Mouse (Mus musculus) cerebellum, adult 8-10 months (tissue): ENCODE results near the gene Gnai2.
"Not testable (repeated sequence)": the region's sequence is repeated elsewhere in the genome, so short reads cannot be mapped to it uniquely, and the experiment has no call there.

Experiments
- DNase-seq: peaks from one replicate; pipeline ENCODE4 v3.0.0; 2022

Gnai2 gene

GRCm38 (mm10) chr9:107565556-107565955 is 69.6 kb downstream of the Gnai2 start:
- not testable (repeated sequence) for DNase-seq
